Mouse (Mus musculus) liver, embryonic 14.5 days (tissue): Measurements from ENCODE around the gene Slc18b1.

Experiments used
- CTCF ChIP-seq: IDR thresholded peaks from 2 replicates; pipeline ENCODE4 v1.5.1; 2016; ENCODE audit warnings: antibody characterized with exemption, low read depth, control low read depth
- EP300 ChIP-seq: IDR thresholded peaks from 2 replicates; pipeline ENCODE4 v1.6.1; 2016; ENCODE audit warnings: antibody characterized with exemption, low read depth

DNA sequence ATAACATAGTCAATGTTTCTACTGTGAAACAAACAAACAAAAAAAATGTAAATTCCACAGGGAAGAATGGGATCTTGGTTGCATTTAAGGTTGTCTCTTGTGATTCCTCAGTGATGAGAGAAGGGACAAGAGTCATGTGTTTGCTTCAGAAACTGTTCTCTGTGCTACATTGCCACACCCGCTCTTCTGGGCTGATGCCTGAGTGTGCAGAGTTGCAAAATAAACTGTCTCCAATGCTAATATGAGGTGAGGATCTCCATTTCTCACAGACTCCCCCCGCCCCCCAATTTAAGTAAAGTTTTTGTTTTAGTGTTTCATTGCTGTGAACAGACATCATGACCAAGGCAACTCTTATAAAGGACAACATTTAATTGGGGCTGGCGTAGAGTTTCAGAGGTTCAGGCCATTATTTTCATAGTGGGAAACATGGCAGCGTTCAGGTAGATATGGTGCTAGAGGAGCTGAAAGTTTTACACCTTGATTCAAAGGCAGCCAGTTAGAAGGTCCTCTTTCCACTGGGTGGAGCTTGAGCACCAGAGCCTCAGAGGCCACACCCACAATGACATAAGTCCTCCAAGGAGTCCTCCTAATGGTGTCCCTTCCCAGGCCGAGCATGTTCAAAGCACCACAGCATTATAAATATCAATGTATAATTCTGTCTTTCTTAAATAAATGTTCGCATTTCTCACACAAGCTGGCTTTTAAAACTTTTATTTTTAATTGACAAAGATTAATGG lies 16.1 kb upstream of the Slc18b1 start:
- TF ChIP-seq CTCF (no peak), EP300 (no peak)
